Mouse (Mus musculus): Measurements from ENCODE around the gene Pbx3.

DNA sequence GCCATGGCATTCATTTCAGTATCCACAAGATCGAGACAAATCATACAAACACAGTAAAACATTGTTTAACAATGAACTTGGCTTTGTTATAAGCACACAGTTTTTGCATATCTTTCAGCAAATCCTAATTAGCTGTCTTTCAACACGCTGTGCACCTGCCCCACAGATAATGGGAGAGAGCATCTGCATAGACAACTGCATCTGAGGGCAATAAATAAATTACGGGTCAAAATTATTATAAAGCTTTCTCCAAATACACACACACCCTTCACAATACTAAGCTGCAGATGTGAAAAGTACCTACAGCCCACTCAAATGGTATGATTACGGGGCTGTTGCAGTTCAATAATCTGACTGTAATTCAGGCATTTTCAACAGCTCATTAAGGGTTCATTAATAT lies 145.3 kb downstream of the Pbx3 start:
- TF ChIP-seq CTCF (IDR thresholded peaks at IDR 0.05; ENCODE audit: extremely low read depth, insufficient read depth, low read length) (no peak), POLR2A (IDR thresholded peaks at IDR 0.05; ENCODE audit: extremely low read depth, insufficient read depth, low read length) (no peak)
